Comparison of ENCODE assay signal across 27 mouse cellular contexts in genomic region chr17:33959948-33960347, GRCm38 (mm10). TPM values are rescaled to one million over a fixed set of nuclear protein-coding genes. Genes with fewer than 3 reads are reported as not detected.
DNase-seq lines count a peak whose midpoint lies in the region; ATAC-seq and TF ChIP-seq lines count a peak whose summit lies in the region.
"Had no signal": no experiment of that assay in that cellular context is flagged by ENCODE, and none has a peak within 500 bp of the region (broad histone marks: within the 10 kb centered on the region; RNA-seq: fewer than 3 reads in every experiment).

No protein-coding gene starts in this region.

- no peak for ATAC-seq in heart, embryonic 12.5 days (ENCODE audit: insufficient number of reproducible peaks, low FRiP score)
- no peak for ATAC-seq in lung, postnatal 0 days
- ATAC-seq: activated CD4-positive, CD25-positive, alpha-beta regulatory T cell, adult 4 months; CD4-positive, CD25-positive, alpha-beta regulatory T cell, adult 4 months; forebrain, embryonic 14.5 days; Patski had no signal

- no peak overlapping the region for H3K27ac ChIP-seq in heart, embryonic 12.5 days (ENCODE audit: poor library complexity, severe bottlenecking)
- no peak overlapping the region for H3K27ac ChIP-seq in lung, postnatal 0 days (ENCODE audit: low read length)
- H3K27ac ChIP-seq: embryonic facial prominence, embryonic 13.5 days; embryonic facial prominence, embryonic 15.5 days; forebrain, embryonic 10.5 days; forebrain, embryonic 12.5 days had no signal

- H3K4me2 ChIP-seq in heart, embryonic 12.5 days, result no peak overlapping the region
- H3K4me2 ChIP-seq in lung, postnatal 0 days (replicated peaks; ENCODE audit: low read depth, low read length), result no peak overlapping the region
- H3K4me2 ChIP-seq: embryonic facial prominence, embryonic 13.5 days; embryonic facial prominence, embryonic 15.5 days; forebrain, embryonic 12.5 days had no signal

- no peaks in the 10 kb centered on the region for H3K27me3 ChIP-seq in heart, embryonic 12.5 days (replicated peaks)
- H3K27me3 ChIP-seq in lung, postnatal 0 days (replicated peaks; ENCODE audit: insufficient read depth, low read length), result no peaks in the 10 kb centered on the region
- H3K27me3 ChIP-seq: CH12.LX; embryonic facial prominence, embryonic 13.5 days; embryonic facial prominence, embryonic 15.5 days; forebrain, embryonic 12.5 days; Patski had no signal

- DNase-seq in gastrocnemius, postnatal 10 days, result peak; percentile 5
- no peak for DNase-seq in gastrocnemius, postnatal 14 days
- DNase-seq in heart, postnatal 4 days, result peak; percentile 4
- peak; percentile 3 for DNase-seq in lung, postnatal 0 days (ENCODE audit: low spot score)
- DNase-seq in lung, postnatal 25 days (ENCODE audit: low spot score), result no peak
- peak; percentile 6 for DNase-seq in thymus, postnatal 14 days
- DNase-seq in thymus, adult 18-20 months, result no peak
- DNase-seq: adrenal gland, adult 8-10 months; adrenal gland, postnatal 14 days; adrenal gland, postnatal 36 days; B cell, adult 2 months; cerebellum, adult 11-12 months; cerebellum, adult 2 months; cerebellum, adult 9-10 months; cerebellum, postnatal 10 days had no signal

- peaks cover 6% of the 10 kb centered on the region for H3K4me1 ChIP-seq in heart, embryonic 12.5 days (replicated peaks)
- H3K4me1 ChIP-seq in lung, postnatal 0 days (ENCODE audit: insufficient read depth, low read depth, low read length), result no peaks in the 10 kb centered on the region

- TF ChIP-seq EP300 in lung, postnatal 0 days (IDR thresholded peaks at IDR 0.05), result no peak

- no peak for TF ChIP-seq CTCF in lung, postnatal 0 days (IDR thresholded peaks at IDR 0.05)

- intact Hi-C loops in gastrocnemius, postnatal 14 days (cut with DNase I; ENCODE audit: low total_unique reads), result loop anchor here (2.0 to 5.0 kb wide), 2 partner anchors 1307 to 1319 kb away; no protein-coding TSS in a partner anchor

- no peak overlapping the region for H3K9ac ChIP-seq in heart, embryonic 12.5 days
- H3K9ac ChIP-seq in lung, postnatal 0 days (replicated peaks; ENCODE audit: low read depth), result no peak overlapping the region
- H3K9ac ChIP-seq: embryonic facial prominence, embryonic 13.5 days; embryonic facial prominence, embryonic 15.5 days; forebrain, embryonic 12.5 days had no signal

- WGBS in heart, embryonic 12.5 days, result 91% methylated on average over 15 of the region's 15 CpGs
- WGBS in lung, postnatal 0 days, result 93% methylated on average over 15 of the region's 15 CpGs

- H3K4me3 ChIP-seq in heart, embryonic 12.5 days, result no peak overlapping the region
- H3K4me3 ChIP-seq in lung, postnatal 0 days (ENCODE audit: low read depth, low read length), result no peak overlapping the region
- H3K4me3 ChIP-seq: embryonic facial prominence, embryonic 13.5 days; embryonic facial prominence, embryonic 15.5 days; erythroblast, embryonic 14.5 days; forebrain, embryonic 10.5 days; forebrain, embryonic 12.5 days had no signal

- peaks cover 68% of the 10 kb centered on the region for H3K36me3 ChIP-seq in heart, embryonic 12.5 days
- H3K36me3 ChIP-seq in lung, postnatal 0 days (ENCODE audit: insufficient read depth, low read length), result peaks cover 8% of the 10 kb centered on the region; the same call in 1 of the 2 replicates

- H3K9me3 ChIP-seq in heart, embryonic 12.5 days (replicated peaks), result no peaks in the 10 kb centered on the region
- no peaks in the 10 kb centered on the region for H3K9me3 ChIP-seq in lung, postnatal 0 days (ENCODE audit: low read length)
- H3K9me3 ChIP-seq: embryonic facial prominence, embryonic 13.5 days; embryonic facial prominence, embryonic 15.5 days; forebrain, embryonic 10.5 days; forebrain, embryonic 12.5 days; G1E had no signal

RNA-seq across cellular contexts. Expression of gene Rps18, which starts 4.1 kb away (rescaled TPM):
- total RNA-seq in gastrocnemius, postnatal 10 days (2021), result 100 to 1,000 TPM; 649 to 675 TPM
- 100 to 1,000 TPM; 464 to 543 TPM for total RNA-seq in gastrocnemius, postnatal 14 days (2021)
- 100 to 1,000 TPM; 648 to 719 TPM for total RNA-seq in heart, postnatal 4 days (2021)
- polyA plus RNA-seq in heart, embryonic 12.5 days (2016; fragmentation: Nextera tagmentation; extraction: Ambion mirVana), result 850 and 856 TPM in 2 replicates
- polyA plus RNA-seq in lung, postnatal 0 days (2015; fragmentation: Nextera tagmentation; extraction: Ambion mirVana), result 1,282 and 1,435 TPM in 2 replicates

RNA-seq across cellular contexts. Expression of gene Vps52, which starts 4.3 kb away (rescaled TPM):
- total RNA-seq in gastrocnemius, postnatal 10 days (2021), result 10 to 100 TPM; 30.3 to 33.2 TPM
- 10 to 100 TPM; 30.5 to 33.1 TPM for total RNA-seq in gastrocnemius, postnatal 14 days (2021)
- 10 to 100 TPM; 38.1 to 40.1 TPM for total RNA-seq in heart, postnatal 4 days (2021)
- polyA plus RNA-seq in heart, embryonic 12.5 days (2016; fragmentation: Nextera tagmentation; extraction: Ambion mirVana), result 43.0 and 43.9 TPM in 2 replicates
- polyA plus RNA-seq in lung, postnatal 0 days (2015; fragmentation: Nextera tagmentation; extraction: Ambion mirVana), result 28.5 and 31.1 TPM in 2 replicates

RNA-seq across cellular contexts. Expression of gene B3galt4, which starts 8.7 kb away (rescaled TPM):
- 1 to 10 TPM; 2.3 to 2.6 TPM for total RNA-seq in gastrocnemius, postnatal 10 days (2021)
- 1 to 10 TPM; 2.3 to 2.7 TPM for total RNA-seq in gastrocnemius, postnatal 14 days (2021)
- 1 to 10 TPM; 2.3 to 2.9 TPM for total RNA-seq in heart, postnatal 4 days (2021)
- polyA plus RNA-seq in heart, embryonic 12.5 days (2016; fragmentation: Nextera tagmentation; extraction: Ambion mirVana), result 7.2 and 7.4 TPM in 2 replicates
- polyA plus RNA-seq in lung, postnatal 0 days (2015; fragmentation: Nextera tagmentation; extraction: Ambion mirVana), result 9.3 and 12.0 TPM in 2 replicates

RNA-seq across cellular contexts. Expression of gene Wdr46, which starts 19.5 kb away (rescaled TPM):
- 10 to 100 TPM; 15.7 TPM for total RNA-seq in gastrocnemius, postnatal 10 days (2021)
- total RNA-seq in gastrocnemius, postnatal 14 days (2021), result 10 to 100 TPM; 11.1 to 12.3 TPM
- total RNA-seq in heart, postnatal 4 days (2021), result 10 to 100 TPM; 13.3 to 14.4 TPM
- 25.3 and 26.5 TPM in 2 replicates for polyA plus RNA-seq in heart, embryonic 12.5 days (2016; fragmentation: Nextera tagmentation; extraction: Ambion mirVana)
- 8.8 TPM in 2 replicates for polyA plus RNA-seq in lung, postnatal 0 days (2015; fragmentation: Nextera tagmentation; extraction: Ambion mirVana)

RNA-seq across cellular contexts. Expression of gene Pfdn6, which starts 19.8 kb away (rescaled TPM):
- 10 to 100 TPM; 65.3 to 67.0 TPM for total RNA-seq in gastrocnemius, postnatal 10 days (2021)
- total RNA-seq in gastrocnemius, postnatal 14 days (2021), result 10 to 100 TPM; 53.6 to 54.9 TPM
- total RNA-seq in heart, postnatal 4 days (2021), result 10 to 100 TPM; 78.0 to 79.5 TPM
- 127 and 129 TPM in 2 replicates for polyA plus RNA-seq in heart, embryonic 12.5 days (2016; fragmentation: Nextera tagmentation; extraction: Ambion mirVana)
- 99.7 and 103 TPM in 2 replicates for polyA plus RNA-seq in lung, postnatal 0 days (2015; fragmentation: Nextera tagmentation; extraction: Ambion mirVana)

Comparison
In these comparisons a context has a peak if more than half of its experiments do, and no peak if none do; other contexts are left out.
1. DNase-seq: peak in gastrocnemius, postnatal 10 days (single experiment), heart, postnatal 4 days (single experiment), lung, postnatal 0 days (single experiment) and thymus, postnatal 14 days (single experiment); none in gastrocnemius, postnatal 14 days (single experiment), lung, postnatal 25 days (single experiment) and thymus, adult 18-20 months (0 of 2).